Mouse (Mus musculus): ENCODE data around the gene Arid1b. TPM values are rescaled to one million over a fixed set of nuclear protein-coding genes. Genes with fewer than 3 reads are reported as not detected.

The Arid1b gene
- polyA plus RNA-seq, 1 experiment from 2014 or later, result 11.2 TPM

DNA sequence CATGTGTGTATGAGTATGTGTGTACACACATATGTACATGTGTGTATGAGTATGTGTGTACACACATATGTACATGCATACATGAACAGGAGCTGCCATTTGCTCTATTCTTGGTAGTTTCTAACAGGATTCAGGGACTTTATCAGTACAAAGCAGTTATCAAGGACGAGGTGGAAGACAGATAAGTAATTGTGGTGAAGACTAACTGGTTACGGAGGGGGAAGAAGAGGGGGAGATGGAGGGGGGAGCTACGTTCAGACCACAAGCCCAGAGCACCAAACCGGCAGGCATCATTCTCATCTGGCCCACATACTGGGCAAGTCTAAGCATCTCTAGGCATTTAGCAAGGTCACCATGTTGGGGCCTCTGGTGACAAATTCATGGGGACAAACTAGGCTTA, 230.8 kb downstream of the Arid1b start:
- Histone ChIP-seq H3K27me3 (replicated peaks) (no peaks in the 10 kb centered on the region), H3K9ac (no peak overlapping the region), H3K9me3 (no peaks in the 10 kb centered on the region), H3K36me3 (no peaks in the 10 kb centered on the region), H3K4me1 (peaks cover 38% of the 10 kb centered on the region), H3K27ac (no peak overlapping the region), H3K4me2 (no peak overlapping the region), H3K4me3 (replicated peaks) (no peak overlapping the region)
- no peak for ATAC-seq (ENCODE audit: insufficient read depth, low FRiP score, low read depth)
- WGBS, result 67% methylated on average over 4 of the region's 4 CpGs

GRCm38 (mm10) chr17:5227136-5227535, 233.0 kb downstream of the Arid1b start:
- H3K36me3 ChIP-seq, result no peaks in the 10 kb centered on the region
- no peak for ATAC-seq (ENCODE audit: insufficient read depth, low FRiP score, low read depth)

GRCm38 (mm10) chr17:5227950-5228615, 234.0 kb downstream of the Arid1b start:
- Histone ChIP-seq H3K9ac (no peak overlapping the region), H3K4me2 (no peak overlapping the region), H3K4me1 (peaks cover 26% of the 10 kb centered on the region), H3K36me3 (no peaks in the 10 kb centered on the region), H3K9me3 (no peaks in the 10 kb centered on the region), H3K4me3 (replicated peaks) (no peak overlapping the region), H3K27me3 (replicated peaks) (no peaks in the 10 kb centered on the region), H3K27ac (0 out of 2 replicates have a peak overlapping the region, but pooled peaks have one; percentile 0)
- no peak for ATAC-seq (ENCODE audit: insufficient read depth, low FRiP score, low read depth)
- 59% methylated on average over 14 of the region's 14 CpGs for WGBS

More at GRCm38 (mm10) chr17:5227136-5227535, 233.0 kb downstream of the Arid1b start:
- no peaks in the 10 kb centered on the region for H3K9me3 ChIP-seq
- H3K4me3 ChIP-seq (replicated peaks), result no peak overlapping the region
- no peak overlapping the region for H3K4me2 ChIP-seq
- no peak overlapping the region; the same call in 1 of the 2 replicates for H3K27ac ChIP-seq
- H3K9ac ChIP-seq, result no peak overlapping the region
- no peaks in the 10 kb centered on the region for H3K27me3 ChIP-seq (replicated peaks)
- H3K4me1 ChIP-seq, result peaks cover 26% of the 10 kb centered on the region
- WGBS, result 36% methylated on average over 6 of the region's 6 CpGs

DNA sequence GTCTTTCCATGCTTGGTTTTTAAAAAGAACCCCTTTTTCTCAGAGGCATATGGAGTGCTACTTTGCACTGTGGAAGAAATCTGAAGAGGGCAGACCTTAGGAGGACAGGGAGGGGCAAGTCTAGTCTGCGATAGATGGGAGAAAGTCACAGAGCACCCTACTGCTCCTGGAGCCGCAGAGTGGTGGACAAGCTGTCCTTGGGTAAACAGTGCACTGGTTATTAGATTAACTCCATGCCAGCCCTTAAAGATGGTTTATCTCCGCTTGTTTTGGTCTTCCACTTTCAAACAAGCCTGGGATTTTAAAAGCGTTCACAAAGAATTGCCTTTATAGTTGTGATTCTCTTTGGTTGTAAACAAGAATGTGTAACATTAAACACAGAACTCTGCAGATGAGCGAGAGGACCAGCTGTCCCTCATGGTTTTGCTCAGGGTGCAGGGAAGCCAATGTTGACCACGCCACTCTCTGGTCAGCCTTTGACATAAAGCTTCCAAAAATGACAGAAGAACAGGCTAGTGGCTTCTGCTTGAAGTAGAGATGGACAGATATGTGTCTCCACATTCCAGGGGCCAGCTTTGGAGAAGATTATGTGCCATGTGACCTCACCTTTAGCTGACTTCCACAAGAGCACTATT, 234.6 kb downstream of the Arid1b start:
- Histone ChIP-seq H3K4me1 (peaks cover 26% of the 10 kb centered on the region), H3K9me3 (no peaks in the 10 kb centered on the region), H3K4me3 (replicated peaks) (no peak overlapping the region), H3K36me3 (no peaks in the 10 kb centered on the region), H3K9ac (no peak overlapping the region), H3K4me2 (no peak overlapping the region), H3K27me3 (replicated peaks) (no peaks in the 10 kb centered on the region), H3K27ac (no peak overlapping the region)
- 50% methylated on average over 6 of the region's 6 CpGs for WGBS
- ATAC-seq (ENCODE audit: insufficient read depth, low FRiP score, low read depth), result no peak

DNA sequence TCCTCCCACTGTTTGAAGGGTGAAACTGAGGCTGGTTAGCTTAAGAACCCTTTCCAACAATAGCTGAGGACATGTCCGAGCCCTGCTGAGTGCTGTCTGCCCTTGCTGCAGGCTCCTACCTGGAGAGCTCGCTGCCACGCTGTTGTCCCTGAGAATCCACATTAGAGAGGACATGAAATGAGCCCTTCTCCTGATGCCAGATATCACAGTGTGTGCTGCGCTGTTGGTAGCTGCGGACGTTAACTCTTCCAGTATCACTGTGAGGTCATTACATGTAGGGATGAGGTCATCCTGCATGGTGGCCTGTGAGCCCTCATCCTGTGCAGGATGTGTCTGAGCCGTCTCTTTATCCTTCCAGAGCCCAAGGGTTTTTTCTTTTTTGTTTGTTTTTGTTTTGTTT, 235.9 kb downstream of the Arid1b start:
- no peaks in the 10 kb centered on the region for H3K27me3 ChIP-seq (replicated peaks)
- H3K9me3 ChIP-seq, result no peaks in the 10 kb centered on the region
- H3K4me1 ChIP-seq, result peaks cover 26% of the 10 kb centered on the region
- ATAC-seq (ENCODE audit: insufficient read depth, low FRiP score, low read depth), result no peak
- WGBS, result 84% methylated on average over 7 of the region's 7 CpGs
- no peak overlapping the region for H3K4me2 ChIP-seq
- no peak overlapping the region for H3K27ac ChIP-seq
- no peaks in the 10 kb centered on the region for H3K36me3 ChIP-seq
- no peak overlapping the region for H3K4me3 ChIP-seq (replicated peaks)
- no peak overlapping the region for H3K9ac ChIP-seq

GRCm38 (mm10) chr17:5232180-5232579, 238.0 kb downstream of the Arid1b start:
- Histone ChIP-seq H3K4me3 (replicated peaks) (no peak overlapping the region), H3K9me3 (no peaks in the 10 kb centered on the region), H3K27me3 (replicated peaks) (no peaks in the 10 kb centered on the region), H3K4me2 (no peak overlapping the region), H3K9ac (no peak overlapping the region), H3K4me1 (peaks cover 13% of the 10 kb centered on the region), H3K27ac (no peak overlapping the region), H3K36me3 (no peaks in the 10 kb centered on the region)
- 51% methylated on average over 2 of the region's 2 CpGs for WGBS
- ATAC-seq (ENCODE audit: insufficient read depth, low FRiP score, low read depth), result no peak

DNA sequence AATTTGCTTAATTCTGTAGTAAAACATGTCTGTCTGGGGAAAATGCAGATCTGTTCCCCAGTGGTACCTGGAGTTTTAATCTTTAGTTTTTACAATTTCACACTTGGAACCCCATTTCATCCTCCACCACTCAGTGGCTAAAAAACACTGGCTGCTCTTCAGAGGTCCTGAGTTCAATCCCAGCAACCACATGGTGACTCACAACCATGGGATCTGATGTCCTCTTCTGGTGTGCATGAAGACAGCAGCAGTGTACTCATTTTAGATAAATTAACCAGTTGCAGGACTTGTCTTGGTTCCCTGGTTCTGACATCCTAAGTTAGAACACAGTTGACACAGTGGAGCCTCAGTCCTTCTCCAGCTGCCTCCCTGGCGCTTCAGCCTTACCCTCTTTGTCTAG, 239.9 kb downstream of the Arid1b start:
- no peak for ATAC-seq (ENCODE audit: insufficient read depth, low FRiP score, low read depth)
- Histone ChIP-seq H3K9me3 (no peaks in the 10 kb centered on the region), H3K27ac (no peak overlapping the region), H3K4me2 (no peak overlapping the region), H3K4me1 (peaks cover 4% of the 10 kb centered on the region), H3K27me3 (replicated peaks) (no peaks in the 10 kb centered on the region), H3K4me3 (replicated peaks) (no peak overlapping the region), H3K36me3 (no peaks in the 10 kb centered on the region), H3K9ac (no peak overlapping the region)
- WGBS, result 92% methylated on average over 1 of the region's 1 CpGs

GRCm38 (mm10) chr17:5235057-5235456, 240.9 kb downstream of the Arid1b start:
- Histone ChIP-seq H3K9ac (no peak overlapping the region), H3K27ac (no peak overlapping the region), H3K36me3 (no peaks in the 10 kb centered on the region), H3K9me3 (no peaks in the 10 kb centered on the region), H3K4me2 (no peak overlapping the region), H3K4me1 (peaks cover 4% of the 10 kb centered on the region), H3K4me3 (replicated peaks) (no peak overlapping the region), H3K27me3 (replicated peaks) (no peaks in the 10 kb centered on the region)
- 69% methylated on average over 9 of the region's 9 CpGs for WGBS
- ATAC-seq (ENCODE audit: insufficient read depth, low FRiP score, low read depth), result no peak

DNA sequence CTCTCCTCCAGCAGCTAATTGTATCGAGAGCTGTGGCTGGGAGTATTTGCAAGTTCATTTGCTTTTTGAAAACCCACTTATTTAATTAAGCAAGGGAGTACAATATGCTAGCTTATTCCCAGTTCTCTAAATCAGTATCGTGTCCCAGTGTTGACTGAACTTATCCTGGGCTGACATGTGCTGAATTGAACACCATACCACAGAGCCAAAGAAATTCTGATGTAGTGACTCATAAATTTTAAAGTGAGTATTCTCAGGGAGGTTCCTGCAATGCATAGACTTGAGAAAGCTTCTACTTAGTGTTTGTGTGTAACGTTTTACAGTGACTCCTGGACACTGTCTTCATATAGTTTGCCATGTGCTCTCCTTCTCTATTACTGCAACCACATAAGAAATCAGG, 243.6 kb downstream of the Arid1b start:
- Histone ChIP-seq H3K36me3 (no peaks in the 10 kb centered on the region), H3K4me1 (peaks cover 4% of the 10 kb centered on the region), H3K4me3 (replicated peaks) (no peak overlapping the region), H3K27me3 (replicated peaks) (no peaks in the 10 kb centered on the region), H3K27ac (peak overlapping the region; percentile 49), H3K9me3 (no peaks in the 10 kb centered on the region), H3K4me2 (no peak overlapping the region), H3K9ac (no peak overlapping the region)
- ATAC-seq (ENCODE audit: insufficient read depth, low FRiP score, low read depth), result peak; percentile 69
- 25% methylated on average over 3 of the region's 3 CpGs for WGBS

- H3K36me3 ChIP-seq, result no peaks in the 10 kb centered on the region
- H3K4me3 ChIP-seq (replicated peaks), result no peak overlapping the region
- H3K4me2 ChIP-seq, result no peak overlapping the region
- no peak overlapping the region for H3K9ac ChIP-seq
- H3K27me3 ChIP-seq (replicated peaks), result no peaks in the 10 kb centered on the region
- H3K27ac ChIP-seq, result peak overlapping the region; percentile 49; the same call in 1 of the 2 replicates
- peaks cover 4% of the 10 kb centered on the region for H3K4me1 ChIP-seq
- no peaks in the 10 kb centered on the region for H3K9me3 ChIP-seq
- 72% methylated on average over 16 of the region's 16 CpGs for WGBS
- ATAC-seq (ENCODE audit: insufficient read depth, low FRiP score, low read depth), result no peak
Measured at GRCm38 (mm10) chr17:5238387-5239245, 244.5 kb downstream of the Arid1b start.

- Histone ChIP-seq H3K4me3 (replicated peaks) (no peak overlapping the region), H3K36me3 (peaks cover 4% of the 10 kb centered on the region; the same call in 1 of the 2 replicates), H3K27ac (no peak overlapping the region), H3K27me3 (replicated peaks) (no peaks in the 10 kb centered on the region), H3K9ac (no peak overlapping the region), H3K4me2 (no peak overlapping the region), H3K9me3 (no peaks in the 10 kb centered on the region), H3K4me1 (peaks cover 27% of the 10 kb centered on the region)
- no peak for ATAC-seq (ENCODE audit: insufficient read depth, low FRiP score, low read depth)
- 91% methylated on average over 2 of the region's 2 CpGs for WGBS
Measured at GRCm38 (mm10) chr17:5244526-5244925, 250.4 kb downstream of the Arid1b start.

DNA sequence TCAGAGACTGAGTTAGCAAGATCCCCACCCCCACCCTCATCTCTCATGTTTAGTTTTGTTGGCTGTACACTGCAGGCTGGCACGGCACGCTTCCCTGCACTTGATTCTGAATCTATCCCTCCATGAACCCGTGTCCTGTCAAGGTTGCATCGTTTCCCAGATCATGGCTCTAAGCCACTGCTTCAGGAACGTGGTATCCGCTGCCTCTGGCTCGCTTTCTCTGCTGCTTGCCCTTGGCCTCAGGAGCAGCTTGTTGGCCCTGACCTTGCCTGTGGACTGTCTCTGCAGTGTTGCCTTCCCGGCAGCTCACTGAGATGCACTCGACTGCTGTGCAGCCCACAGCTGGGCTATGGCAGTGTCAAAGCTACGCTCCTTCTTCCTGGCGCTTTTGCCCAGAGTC, 252.6 kb downstream of the Arid1b start:
- no peak overlapping the region for H3K4me3 ChIP-seq (replicated peaks)
- no peak overlapping the region for H3K4me2 ChIP-seq
- H3K4me1 ChIP-seq, result peaks cover 32% of the 10 kb centered on the region
- H3K9me3 ChIP-seq, result no peaks in the 10 kb centered on the region
- no peak overlapping the region for H3K9ac ChIP-seq
- no peaks in the 10 kb centered on the region for H3K27me3 ChIP-seq (replicated peaks)
- no peak overlapping the region for H3K27ac ChIP-seq
- 74% methylated on average over 11 of the region's 11 CpGs for WGBS
- ATAC-seq (ENCODE audit: insufficient read depth, low FRiP score, low read depth), result no peak
- H3K36me3 ChIP-seq, result peaks cover 4% of the 10 kb centered on the region; the same call in 1 of the 2 replicates

Data from stomach, embryonic 15.5 days (tissue).